Mouse (Mus musculus) heart, adult 9 months (tissue): ENCODE results near the gene Smyd3.

Experiments used
- DNase-seq, 2 experiments: peaks; one replicate each; pipeline ENCODE4 v3.0.0; 2022; ENCODE audit warnings: low spot score in 2 of 2

Gene Smyd3

GRCm38 (mm10) chr1:179519901-179520300 is 2.1 kb upstream of the Smyd3 start:
- no peak for DNase-seq

- no peak for DNase-seq
These were observed 714 bp downstream of the Smyd3 start for GRCm38 (mm10) chr1:179516941-179517712.

DNA sequence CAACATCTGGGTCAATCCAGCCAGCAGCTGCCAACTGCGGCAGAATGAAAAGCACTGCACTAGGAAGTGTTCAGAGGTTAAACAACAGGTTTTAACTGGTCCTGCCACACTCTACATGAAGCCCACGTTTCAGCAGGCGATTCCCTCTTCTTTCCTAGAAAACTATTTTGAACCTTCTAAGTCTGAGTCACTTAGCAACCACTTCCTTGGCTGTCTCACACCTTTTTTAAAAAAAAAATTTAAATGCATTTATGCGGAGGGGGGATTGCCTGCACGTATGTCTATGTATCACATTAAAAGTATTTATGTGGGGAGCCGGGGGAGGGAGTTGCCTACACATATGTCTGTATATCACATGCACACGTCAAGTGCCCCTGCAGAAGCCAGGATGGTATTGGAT is 5.9 kb downstream of the Smyd3 start:
- no peak for DNase-seq

DNA sequence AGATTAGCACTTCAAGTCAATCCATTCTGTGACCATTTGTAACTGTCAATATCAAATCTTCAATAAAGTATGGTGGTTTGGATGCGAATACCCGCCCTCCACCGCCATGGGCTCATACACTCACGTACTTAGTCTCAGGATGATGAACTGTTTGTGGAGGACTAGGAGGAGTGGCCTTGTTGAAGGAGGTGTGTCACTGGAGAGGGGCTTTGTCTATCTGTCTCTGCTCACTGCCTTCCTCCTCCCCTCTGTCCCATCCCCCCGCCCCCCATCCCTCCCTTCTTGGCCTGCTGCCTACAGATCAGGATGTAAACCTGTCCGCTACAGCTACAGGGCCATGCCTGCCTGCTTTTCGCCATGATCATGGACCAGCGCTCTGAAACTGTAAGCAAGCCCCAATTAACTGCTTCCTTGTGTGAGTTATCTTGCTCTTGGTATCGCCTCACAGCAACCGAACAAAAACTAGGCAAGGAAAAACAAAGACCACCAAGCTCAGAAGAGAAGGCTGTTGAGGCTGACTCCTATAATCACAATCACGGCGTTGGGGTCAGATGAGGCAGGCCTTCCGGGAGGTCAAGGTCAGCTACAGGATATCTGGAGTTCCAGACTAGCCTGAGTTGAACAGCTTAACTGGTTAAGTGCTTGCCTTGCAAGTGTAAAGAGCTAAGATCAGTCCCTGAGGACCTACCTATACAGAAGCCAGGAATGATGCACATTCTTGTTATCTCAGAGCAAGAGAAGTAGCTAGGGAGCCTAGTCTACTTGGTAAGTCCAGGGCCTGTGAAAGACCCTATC is 7.1 kb downstream of the Smyd3 start:
- DNase-seq = no peak

DNA sequence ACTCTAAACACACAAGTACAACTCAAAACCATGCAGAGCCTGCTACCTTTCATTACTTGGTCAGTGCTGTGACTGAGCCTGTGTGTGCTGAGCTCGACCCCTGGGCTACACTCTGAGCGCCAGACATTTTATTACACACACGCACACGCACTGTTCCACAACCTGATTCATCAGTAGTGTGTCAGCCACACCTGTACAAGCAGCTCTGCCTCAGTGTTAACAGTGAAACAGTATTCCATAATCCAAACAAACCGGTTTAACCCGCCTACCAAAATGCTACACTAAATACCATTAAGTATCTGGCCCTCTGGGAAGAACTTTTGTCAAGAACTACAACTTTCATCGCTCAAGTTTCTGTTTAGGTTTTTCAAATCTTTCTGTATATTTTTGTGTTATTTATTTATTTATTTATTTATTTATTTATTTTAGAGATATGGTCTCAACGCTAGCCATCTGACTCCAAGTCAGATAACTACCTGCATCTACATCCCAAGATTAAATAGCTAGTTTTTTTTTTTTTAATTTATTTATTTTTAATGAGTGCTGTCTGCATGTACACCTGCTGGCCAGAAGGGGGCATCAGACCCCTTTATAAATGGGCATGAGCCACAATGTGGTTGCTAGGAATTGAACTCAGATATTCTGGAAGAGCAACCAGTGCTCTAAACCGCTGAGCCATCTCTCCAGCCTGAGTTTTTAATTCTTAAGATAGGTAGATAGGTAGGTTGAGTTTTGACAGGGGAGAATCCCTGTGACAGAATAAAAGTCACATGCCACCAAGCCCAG is 11.1 kb downstream of the Smyd3 start:
- DNase-seq = peak in 1 of 2 experiments; percentile 11

GRCm38 (mm10) chr1:179502565-179502964 is 15.3 kb downstream of the Smyd3 start:
- DNase-seq = no peak

GRCm38 (mm10) chr1:179499257-179499656 is 18.6 kb downstream of the Smyd3 start:
- DNase-seq = no peak

DNA sequence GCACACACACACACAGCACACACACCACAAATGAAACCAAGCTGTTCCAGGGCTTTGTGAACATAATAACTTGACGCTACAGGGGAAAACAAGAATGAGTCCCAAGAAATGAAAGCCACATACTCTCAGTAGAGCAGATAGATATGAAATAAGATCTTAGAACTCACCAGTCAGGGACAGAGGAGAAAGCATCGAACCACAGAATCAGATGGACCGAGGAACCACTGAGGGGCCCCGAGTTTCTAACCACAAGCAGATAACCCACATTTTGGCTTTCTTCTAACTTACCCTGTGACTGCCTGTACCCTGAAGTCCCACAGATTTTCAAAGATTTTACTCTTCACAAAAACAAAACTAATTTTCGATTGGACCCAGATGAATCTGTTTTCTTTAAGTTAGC is 24.9 kb downstream of the Smyd3 start:
- DNase-seq = no peak

DNA sequence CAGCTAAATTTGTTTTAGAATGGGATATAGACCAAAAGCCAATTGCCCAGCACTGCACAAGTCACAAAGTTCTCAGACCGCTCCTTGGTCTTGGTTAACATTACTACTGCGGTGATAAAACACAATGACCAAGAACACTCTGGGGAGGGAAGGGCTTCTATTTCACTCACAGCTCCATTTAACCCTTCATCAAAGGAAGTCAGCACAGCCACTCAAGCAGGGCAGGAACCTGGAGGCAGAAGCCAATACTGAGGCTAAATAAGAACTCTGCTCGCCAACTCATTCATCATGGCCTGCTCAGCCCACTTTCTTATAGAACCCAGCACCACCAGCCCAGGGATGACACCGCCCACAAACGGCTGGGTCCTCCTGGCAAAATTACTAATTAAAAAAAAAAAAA is 29.3 kb downstream of the Smyd3 start:
- no peak for DNase-seq

GRCm38 (mm10) chr1:179487990-179488389 is 29.9 kb downstream of the Smyd3 start:
- no peak for DNase-seq

DNA sequence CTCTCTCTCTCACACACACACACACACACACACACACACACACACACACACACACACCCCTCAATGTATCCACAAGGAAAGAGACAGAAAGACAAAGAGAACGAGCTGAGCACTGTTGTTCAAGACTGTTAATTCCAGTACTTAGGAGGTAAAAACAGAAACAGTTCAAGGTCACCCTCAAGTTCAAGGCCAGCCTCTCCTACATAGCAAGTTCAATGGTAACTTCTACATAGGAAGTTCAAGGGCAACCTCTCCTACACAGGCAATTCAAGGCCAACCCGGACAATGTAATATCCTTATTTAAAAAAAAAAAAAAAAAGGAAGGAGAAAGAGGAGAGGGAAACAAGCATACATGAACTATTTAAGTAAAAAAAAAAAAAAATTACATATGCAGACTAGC is 30.6 kb downstream of the Smyd3 start:
- DNase-seq = no peak

- DNase-seq = peak in 1 of 2 experiments; percentile 11
These were observed 31.9 kb downstream of the Smyd3 start for GRCm38 (mm10) chr1:179485784-179486540.

DNA sequence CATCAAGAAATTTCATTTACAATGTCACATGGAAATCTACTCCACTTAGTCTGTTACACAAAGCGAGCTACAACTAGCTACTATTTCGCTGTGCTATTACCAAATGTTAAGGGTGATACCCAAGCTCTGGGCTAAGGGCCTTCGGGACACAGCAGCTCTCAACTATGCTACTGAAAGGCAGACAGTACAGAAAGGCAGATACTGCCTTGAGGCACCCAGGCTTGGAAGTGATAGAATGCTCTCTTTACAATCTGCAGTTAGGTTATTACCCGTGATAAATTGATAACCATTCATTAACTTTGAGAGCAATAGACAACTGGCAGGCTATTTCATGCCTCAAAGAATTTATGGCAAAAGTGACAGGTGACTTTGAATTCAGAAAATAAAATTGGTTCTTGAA is 37.0 kb downstream of the Smyd3 start:
- DNase-seq = no peak

DNA sequence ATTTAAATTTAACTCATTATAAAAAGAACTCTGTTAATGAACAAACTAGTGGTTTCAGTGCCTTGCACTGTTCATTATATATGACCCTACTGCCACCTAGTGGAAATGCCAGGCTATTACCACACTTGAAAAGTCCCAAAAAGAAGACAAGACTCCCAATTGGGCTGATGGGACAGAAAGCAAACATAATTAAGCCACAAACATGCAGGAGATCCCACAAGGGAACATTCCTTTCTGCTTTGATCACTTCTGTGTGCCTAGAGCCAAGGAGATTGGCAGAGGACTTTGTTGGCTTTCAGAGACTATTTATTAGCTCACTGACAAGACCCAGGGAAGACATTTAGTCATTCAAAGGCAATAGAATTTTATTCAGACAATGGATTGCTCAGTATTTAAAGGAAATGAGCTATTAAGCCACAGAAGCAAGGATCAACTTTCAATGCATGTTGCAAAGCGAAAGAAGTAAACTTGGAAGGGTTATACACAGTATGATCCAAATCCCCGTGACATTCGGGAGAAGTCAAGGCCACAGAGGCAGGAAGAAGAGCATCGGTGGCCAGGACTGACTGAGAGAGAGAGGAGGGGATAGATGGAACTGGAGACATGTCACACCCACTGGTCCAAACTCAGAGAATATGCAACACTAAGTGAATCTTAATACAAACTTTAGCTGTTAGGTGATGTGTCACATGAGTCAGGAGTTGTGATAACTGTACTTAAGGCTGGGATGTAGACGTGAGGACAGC is 40.5 kb downstream of the Smyd3 start:
- DNase-seq = peak; percentile 38 to 66

- DNase-seq = no peak
These were observed 41.2 kb downstream of the Smyd3 start for GRCm38 (mm10) chr1:179476461-179477156.

DNA sequence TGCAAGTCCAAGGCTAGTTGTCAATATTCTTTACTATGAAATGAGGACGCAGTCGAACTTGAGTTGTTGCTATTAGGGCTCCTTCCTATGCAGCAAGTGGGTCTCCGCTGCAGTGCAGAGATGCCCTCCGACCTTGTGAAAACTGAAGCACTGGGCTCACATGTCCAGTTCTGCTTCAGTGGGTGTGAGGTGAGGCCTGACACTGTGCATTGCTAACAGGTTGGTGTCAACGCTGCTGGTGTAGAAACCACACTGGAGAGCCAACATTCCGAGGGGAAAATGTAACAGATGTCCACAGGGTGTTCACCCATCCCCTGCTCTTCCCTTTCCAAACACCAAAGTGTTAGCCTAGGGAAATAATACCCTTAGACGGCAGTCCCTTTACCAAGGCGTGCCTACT is 43.1 kb downstream of the Smyd3 start:
- DNase-seq = no peak

- DNase-seq = no peak
These were observed 43.8 kb downstream of the Smyd3 start for GRCm38 (mm10) chr1:179473920-179474643.

DNA sequence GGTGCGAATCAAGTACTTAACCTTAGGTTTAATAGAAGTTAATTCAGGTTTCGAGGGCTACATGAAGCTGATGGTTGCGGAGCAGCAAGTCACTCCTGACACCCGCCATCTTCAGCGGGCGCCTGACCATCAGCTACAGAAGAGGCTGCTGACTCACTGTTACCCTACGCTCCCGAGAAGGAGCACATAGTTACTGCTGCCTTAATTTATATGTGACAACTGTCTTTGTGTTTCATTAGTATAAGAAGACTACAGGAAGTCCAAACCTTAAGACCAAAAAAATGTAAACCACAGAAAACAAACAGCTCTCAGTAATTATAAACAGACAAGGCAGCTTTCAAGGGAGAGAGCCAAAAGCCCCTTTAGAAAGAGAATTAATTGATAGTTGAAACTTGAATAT is 49.9 kb downstream of the Smyd3 start:
- no peak for DNase-seq

GRCm38 (mm10) chr1:179462376-179462775 is 55.5 kb downstream of the Smyd3 start:
- no peak for DNase-seq
